Mouse (Mus musculus) liver, postnatal 0 days (tissue): ENCODE measurements around the gene Lgsn.

Experiments
- CTCF ChIP-seq: sonication (generic); IDR thresholded peaks from 2 replicates; pipeline ENCODE4 v1.5.1; 2016; ENCODE audit warnings: antibody characterized with exemption, low read depth
- EP300 ChIP-seq: IDR thresholded peaks from 2 replicates; pipeline ENCODE4 v1.6.1; 2016; ENCODE audit warnings: antibody characterized with exemption, low read depth, mild to moderate bottlenecking

- TF ChIP-seq CTCF: no peak
- no peak for TF ChIP-seq EP300
Measured at GRCm38 (mm10) chr1:31156185-31156584, 20.0 kb upstream of the Lgsn start.
